Mouse (Mus musculus) gastrocnemius, postnatal 36 days (tissue): ENCODE measurements around the gene Prss32. TPM values are rescaled to one million over a fixed set of nuclear protein-coding genes. Genes with fewer than 3 reads are reported as not detected.

Experiments used
- DNase-seq, 2 experiments: peaks; one replicate each; pipeline ENCODE4 v3.0.0; 2022
- intact Hi-C: fragments of 180-260 bp; cut with DNase I; formaldehyde crosslinking; loops from one replicate; pipeline ENCODE4 v1.15.1; 2025
- long read RNA-seq, 2 experiments: library from polyadenylated mRNA; stranded (forward); transcript quantifications; one replicate each; pipeline ENCODE4 v2.0.0; 2021
- total RNA-seq, 2 experiments: library from RNA; stranded (reverse); gene quantifications; 2 replicates each; pipeline ENCODE4 v1.2.3; 2021

Gene Prss32
- total RNA-seq, result not detected
- long read RNA-seq, experiment 1, result 0 reads
- long read RNA-seq, experiment 2, result 0 reads

DNA sequence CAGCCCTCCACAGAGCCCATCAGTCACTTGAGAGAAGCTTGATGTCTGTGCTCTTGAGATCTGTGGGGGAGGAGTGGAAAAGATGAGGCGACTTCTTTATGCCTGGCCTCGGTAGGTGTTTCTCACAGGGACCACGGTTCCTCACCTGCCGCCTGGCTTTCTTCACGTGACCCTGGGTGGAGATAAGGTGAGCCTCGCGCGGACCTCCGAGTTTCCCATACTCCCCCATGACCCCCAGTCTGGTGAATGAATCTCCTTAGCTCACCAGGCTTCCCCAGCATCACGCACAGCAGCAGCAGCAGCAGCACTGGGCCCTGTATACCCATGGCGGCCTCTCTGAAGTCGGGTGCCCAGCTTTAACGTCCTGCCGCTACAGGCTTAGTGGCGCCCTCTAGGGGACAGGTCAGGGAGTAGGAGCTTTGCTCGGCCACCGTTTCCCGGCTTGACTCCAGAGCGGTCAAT lies at the start of gene Prss32, which contains the start of gene Prss41:
Gene Prss32 (plus strand): TSS at position 44 of the 462 bp plus-strand sequence.
Gene Prss41 (minus strand): TSS at position 361 of the 462 bp plus-strand sequence.
- intact Hi-C loops, result loop anchor here (2.0 kb wide), 1 partner anchor 69 kb away; no protein-coding TSS in a partner anchor
- DNase-seq, result peak; percentile 25 to 38

DNA sequence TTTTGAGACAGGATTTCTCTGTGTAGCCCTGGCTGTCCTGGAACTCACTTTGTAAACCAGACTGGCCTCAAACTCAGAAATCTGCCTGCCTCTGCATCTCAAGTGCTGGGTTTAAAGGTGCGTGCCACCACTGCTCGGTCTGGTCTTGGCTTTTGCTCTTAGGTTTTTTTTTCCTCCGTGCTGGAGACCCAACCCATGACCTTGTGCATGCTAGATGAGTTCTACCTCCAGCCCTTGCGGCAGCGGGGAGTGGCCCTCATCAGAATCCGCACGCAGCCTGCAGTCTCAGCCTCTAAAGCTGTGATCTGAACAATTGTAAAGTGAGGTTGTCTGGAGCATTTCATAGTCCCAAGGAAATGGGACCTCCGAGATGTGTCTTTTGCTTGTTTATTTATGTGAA lies 48.3 kb upstream of the Prss32 start:
- intact Hi-C loops, result loop anchor here (5.0 kb wide), 2 partner anchors 37 to 53 kb away; partner anchors contain the start of gene Paqr4
- no peak for DNase-seq

DNA sequence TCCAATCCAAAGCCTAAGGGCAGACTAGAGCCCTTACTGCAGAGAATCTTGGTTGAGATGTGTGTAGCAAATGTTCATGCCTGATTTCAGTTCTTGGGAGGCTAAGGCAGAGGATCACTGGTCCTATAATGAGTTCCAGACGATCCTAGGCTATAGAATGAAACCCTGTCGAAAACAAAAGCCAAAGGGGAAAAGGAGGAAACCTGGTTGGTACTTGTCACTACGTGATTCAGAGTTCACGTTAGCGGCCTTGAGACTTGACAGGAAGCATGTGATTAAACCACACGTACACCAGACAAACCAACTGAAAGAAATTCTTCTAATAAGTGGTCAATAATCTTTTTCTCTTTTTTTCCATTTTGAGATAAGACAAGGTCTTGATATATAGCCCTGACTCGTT lies 46.3 kb upstream of the Prss32 start:
- intact Hi-C loops, result loop anchor here (5.0 kb wide), 2 partner anchors 35 to 55 kb away; partner anchors contain the start of gene Paqr4
- no peak for DNase-seq

DNA sequence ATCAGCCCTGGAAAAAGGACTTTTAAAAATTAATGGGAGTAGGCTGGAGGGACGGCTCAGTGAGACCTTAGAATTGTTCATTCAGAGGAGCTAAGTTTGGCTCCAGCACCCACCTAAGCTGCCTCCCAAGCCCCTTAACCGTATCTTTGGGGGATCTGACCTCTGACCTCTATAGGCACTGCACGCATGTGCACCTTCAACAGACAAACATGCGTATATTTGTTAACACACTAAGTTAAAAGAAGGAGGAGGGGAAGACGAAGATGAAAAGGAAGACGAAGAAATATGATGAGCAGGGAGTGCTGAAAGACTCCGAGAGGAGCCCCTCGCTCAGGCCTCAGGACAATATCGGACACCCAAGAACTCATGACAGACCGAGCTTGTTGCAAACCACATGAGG lies 42.0 kb upstream of the Prss32 start:
- intact Hi-C loops, result no loop called here
- DNase-seq, result no peak

DNA sequence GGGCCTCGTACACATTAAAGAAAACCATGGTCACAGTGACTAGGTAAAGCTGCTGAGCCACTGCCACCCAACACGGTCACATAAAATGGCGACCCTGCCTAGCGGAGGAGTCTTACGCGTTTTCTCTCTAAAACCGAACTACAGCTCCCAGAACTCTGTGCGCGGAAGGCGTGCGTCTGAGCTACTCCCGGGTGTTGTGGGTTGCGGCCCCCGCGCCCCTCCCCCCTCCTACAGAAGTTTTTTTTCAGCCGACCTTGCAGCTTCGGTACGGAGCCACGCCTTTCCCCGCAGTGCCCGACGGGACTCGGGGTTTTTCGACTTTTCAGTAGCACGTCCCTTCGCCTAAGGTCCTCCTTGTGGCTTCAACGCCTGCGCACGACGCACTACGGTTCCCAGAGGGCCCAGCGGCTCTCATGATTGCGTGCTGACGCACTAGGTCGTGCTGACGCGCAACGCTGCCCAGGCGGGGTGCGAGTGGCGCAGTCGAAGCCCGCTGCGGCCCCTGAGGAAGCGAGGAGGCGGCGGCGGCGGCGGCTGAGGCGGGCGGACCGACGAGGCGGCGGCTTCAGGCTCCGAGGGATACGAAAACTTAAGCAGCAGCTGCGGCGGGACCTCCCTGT lies 40.8 kb upstream of the Prss32 start:
- intact Hi-C loops, result no loop called here
- peak; percentile 93 to 95 for DNase-seq

DNA sequence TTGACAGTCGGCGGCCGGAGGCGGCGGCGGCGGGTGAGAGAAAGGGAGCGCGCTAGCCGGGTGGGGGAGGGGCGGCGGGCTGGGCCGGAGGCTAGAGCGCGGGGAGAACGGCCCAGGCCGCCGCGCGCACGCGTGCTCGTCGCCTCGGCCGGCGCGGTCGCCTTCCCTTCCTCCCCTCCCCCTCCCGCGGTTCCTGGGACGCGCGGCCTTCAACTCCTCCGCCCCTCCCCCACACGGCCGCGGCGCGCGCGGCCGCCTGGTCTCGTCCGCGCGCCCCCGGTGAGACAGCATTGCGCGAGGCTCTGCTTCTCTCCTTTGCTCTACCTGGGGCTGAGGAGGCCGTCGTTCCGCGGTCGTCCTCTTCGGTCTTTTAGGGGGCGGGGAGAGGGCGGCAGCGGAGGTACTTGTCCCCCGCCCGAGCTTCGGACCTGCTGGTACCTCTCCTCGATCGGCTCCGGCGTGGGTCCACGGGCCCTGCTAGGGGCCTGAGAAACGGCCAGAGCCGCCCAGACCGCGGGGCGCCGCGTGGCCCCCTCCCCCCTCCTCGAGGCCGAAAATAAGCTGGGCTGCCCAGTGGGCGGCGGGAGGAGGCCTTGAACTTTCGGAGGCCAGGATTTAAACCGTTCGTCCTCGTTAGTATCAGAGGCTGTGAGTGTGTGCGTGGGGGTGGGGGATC lies 40.2 kb upstream of the Prss32 start:
- DNase-seq, result peak; percentile 59 to 67
- intact Hi-C loops, result loop anchor here (2.0 kb wide), 1 partner anchor 19 kb away; no protein-coding TSS in a partner anchor

DNA sequence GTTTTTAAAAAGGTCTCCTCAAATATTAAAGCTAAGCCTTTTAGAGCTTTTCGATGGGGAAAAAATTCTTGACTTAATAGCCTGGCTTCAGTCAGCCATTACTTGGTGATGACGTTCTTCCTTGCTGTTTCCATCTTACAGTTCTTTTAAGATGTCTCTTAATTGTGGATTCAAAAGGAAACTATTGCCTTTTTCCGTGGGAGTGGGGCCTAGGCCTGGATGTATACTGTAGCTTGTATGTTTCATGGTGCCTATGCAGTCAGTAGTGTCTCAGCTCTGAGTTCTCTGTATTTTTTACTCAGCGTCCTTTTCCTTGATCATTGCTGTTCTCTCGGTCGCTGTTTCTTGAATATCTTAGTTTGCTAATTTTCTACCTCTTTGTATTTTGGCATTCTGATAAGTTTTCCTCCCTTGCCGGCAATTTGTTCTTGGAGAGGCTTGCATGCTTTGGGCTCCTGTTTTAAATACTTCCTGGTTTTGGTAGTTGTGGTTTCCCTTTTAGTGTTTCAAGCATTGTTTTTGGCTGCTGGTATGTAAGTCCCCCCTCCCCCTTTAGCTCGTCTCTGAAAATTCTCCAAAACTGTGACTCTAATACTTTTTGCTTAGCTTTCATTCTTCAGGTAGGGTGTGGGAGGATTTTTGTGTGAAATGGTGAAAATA lies 39.1 kb upstream of the Prss32 start:
- DNase-seq, result no peak
- intact Hi-C loops, result loop anchor here (2.0 kb wide), 1 partner anchor 18 kb away; no protein-coding TSS in a partner anchor

DNA sequence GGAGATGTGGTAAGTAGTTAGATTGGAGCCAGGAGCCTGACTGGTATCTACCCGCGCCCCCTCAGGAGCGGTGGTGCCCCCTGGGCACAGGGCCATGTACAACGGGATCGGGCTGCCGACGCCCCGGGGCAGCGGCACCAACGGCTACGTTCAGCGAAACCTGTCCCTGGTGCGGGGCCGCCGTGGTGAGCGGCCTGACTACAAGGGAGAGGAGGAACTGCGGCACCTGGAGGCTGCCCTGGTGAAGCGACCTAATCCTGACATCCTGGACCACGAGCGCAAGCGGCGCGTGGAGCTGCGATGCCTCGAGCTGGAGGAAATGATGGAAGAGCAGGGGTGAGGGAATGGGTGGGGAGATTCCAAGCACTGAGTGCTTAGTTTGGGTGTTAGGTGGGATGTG lies 36.8 kb upstream of the Prss32 start:
- DNase-seq, result no peak

DNA sequence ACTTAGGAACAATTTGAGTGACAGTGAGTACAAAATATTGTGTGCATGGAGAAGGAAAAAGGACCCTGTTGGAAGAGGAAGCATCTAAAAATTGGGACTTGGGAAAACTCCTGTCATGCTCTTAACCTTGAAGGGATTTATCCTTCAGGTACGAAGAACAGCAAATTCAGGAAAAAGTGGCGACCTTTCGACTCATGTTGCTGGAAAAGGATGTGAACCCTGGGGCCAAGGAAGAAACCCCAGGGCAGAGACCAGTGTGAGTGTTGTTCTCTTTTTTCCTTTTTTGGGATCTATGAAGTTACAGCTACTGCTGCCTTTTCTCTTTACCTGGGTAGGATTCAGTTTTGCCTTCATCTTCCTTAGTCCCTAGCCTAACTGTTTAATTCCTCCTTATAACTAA lies 35.7 kb upstream of the Prss32 start:
- intact Hi-C loops, result no loop called here
- no peak for DNase-seq

More for the DNA sequence above, 36.8 kb upstream of the Prss32 start:
- intact Hi-C loops, result no loop called here

DNA sequence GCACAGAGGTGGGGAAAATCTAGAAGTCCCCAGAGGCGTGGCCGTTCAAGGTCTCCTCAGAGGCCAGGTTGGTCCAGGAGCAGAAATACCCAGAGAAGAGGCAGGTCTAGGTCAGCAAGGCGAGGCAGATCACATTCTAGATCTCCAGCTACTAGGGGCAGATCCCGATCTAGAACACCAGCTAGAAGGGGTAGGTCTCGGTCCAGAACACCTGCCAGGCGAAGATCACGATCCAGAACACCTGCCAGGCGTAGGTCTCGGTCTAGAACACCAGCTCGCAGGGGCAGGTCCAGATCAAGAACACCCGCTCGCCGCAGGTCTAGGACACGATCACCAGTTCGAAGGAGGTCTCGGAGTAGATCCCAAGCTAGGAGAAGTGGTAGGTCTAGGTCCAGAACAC lies 28.0 kb upstream of the Prss32 start:
- no peak for DNase-seq
- intact Hi-C loops, result no loop called here

DNA sequence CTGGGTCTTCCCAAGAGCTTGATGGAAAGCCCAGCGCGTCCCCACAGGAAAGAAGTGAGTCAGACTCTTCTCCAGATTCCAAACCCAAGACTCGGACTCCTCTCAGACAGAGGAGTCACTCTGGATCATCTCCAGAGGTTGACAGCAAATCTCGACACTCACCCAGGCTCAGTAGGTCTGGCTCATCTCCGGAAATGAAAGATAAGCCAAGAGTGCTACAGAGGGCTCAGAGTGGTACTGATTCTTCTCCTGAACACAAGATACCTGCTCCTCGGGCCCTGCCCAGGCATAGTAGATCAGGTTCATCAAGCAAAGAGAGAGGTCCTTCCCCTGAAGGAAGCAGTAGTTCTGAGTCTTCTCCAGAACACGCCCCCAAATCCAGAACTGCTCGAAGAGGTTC lies 25.1 kb upstream of the Prss32 start:
- intact Hi-C loops, result no loop called here
- no peak for DNase-seq

DNA sequence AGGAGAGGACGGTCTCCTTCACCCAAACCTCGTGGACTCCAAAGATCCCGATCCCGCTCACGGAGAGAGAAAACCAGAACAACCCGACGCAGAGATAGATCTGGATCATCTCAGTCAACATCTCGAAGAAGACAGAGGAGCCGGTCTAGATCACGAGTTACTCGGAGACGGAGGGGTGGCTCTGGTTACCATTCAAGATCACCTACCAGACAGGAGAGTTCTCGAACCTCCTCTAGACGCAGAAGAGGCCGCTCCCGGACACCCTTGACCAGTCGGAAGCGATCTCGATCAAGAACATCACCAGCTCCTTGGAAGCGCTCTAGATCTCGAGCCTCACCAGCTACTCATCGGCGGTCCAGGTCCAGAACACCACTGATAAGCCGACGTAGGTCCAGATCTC lies 24.4 kb upstream of the Prss32 start:
- no peak for DNase-seq

DNA sequence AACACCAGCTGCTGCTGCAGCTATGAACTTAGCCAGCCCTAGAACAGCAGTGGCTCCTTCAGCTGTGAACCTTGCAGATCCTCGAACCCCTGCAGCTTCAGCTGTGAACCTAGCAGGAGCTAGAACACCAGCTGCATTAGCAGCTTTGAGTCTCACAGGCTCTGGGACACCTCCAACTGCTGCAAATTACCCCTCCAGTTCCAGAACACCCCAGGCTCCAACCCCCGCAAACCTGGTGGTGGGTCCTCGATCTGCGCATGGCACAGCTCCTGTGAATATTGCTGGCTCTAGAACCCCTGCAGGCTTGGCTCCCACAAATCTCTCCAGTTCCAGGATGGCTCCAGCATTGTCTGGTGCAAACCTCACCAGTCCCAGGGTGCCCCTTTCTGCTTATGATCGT lies 22.9 kb upstream of the Prss32 start:
- intact Hi-C loops, result no loop called here
- DNase-seq, result no peak

More for the DNA sequence above, 24.4 kb upstream of the Prss32 start:
- intact Hi-C loops, result no loop called here

DNA sequence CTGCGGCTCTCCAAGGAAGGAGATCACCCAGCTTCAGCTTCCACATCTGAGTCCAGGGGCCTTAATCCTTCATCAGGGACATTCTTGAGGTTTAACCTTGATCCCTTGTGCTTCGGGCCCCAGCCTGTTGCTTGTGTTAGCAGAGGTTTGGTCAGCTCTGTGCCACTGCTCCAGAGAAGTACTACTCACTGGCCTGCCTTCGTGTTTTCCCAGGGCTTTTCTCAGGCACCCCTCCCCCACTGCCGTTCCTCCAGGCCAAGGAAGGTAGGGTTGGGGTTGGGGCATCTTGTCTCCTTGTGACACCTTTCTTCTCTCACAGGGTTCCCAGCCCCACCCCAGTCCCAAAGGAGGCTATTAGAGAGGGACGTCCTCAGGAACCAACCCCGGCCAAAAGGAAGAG lies 21.6 kb upstream of the Prss32 start:
- intact Hi-C loops, result loop anchor here (2.0 kb wide), 1 partner anchor 17 kb away; no protein-coding TSS in a partner anchor
- DNase-seq, result no peak

DNA sequence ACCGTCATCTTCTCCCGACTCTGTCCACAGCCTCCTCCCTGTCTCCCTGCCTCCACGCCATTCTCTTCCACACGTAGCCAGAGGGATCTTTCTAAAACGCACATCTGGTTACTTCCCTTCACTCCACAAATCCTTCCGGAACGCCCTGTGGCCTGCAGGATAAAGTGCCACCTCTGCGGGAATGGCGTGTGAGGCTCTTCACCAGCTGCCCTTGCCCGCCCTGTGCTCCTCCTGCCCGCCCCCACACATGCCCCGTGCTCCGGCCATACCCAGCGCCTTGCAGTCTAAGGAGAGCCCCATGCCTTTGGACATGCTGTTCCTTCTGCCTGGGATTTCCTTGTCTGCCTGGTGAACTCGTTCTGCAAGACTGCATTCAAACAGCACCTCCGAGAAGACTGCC lies 20.6 kb upstream of the Prss32 start:
- no peak for DNase-seq
- intact Hi-C loops, result loop anchor here (2.0 kb wide), 1 partner anchor 18 kb away; no protein-coding TSS in a partner anchor

DNA sequence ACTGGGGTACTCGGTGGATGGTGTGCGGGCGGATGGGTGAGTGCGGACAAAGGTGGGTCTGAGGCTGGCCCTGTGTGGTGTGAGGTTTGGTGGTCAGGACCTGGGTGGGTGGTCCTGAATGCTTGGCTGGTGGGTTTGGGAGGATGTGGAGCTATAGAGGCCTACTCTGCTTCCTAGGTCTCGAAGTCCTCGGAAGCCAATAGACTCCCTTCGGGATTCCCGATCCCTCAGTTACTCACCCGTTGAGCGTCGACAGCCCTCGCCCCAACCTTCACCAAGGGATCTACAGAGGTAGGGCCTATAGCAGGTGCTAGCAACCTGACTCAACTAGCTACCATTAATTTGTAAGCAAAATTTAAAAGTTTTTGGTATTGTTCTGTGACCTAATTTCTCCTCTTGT lies 20.0 kb upstream of the Prss32 start:
- no peak for DNase-seq
- intact Hi-C loops, result loop anchor here (2.0 kb wide), 1 partner anchor 19 kb away; no protein-coding TSS in a partner anchor

DNA sequence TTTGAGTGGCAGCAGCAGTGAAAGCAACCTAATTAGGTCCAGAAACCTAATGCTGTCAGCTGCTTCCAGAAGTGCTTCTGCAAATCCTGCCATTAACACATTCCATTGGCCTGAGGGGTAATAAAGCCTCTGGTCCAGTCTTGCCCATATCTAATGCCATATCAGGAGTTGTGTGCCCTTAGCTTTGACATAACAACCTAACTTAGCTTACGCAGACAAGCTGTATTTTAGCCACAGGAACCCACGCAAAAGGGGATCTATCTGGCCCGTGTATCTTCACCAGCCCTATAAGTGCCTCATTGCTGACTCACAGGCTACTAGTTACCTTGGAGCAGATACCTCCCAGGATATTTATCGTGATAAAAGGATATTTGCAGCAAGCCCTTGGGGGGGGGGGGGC lies 18.1 kb upstream of the Prss32 start:
- intact Hi-C loops, result no loop called here
- DNase-seq, result no peak

DNA sequence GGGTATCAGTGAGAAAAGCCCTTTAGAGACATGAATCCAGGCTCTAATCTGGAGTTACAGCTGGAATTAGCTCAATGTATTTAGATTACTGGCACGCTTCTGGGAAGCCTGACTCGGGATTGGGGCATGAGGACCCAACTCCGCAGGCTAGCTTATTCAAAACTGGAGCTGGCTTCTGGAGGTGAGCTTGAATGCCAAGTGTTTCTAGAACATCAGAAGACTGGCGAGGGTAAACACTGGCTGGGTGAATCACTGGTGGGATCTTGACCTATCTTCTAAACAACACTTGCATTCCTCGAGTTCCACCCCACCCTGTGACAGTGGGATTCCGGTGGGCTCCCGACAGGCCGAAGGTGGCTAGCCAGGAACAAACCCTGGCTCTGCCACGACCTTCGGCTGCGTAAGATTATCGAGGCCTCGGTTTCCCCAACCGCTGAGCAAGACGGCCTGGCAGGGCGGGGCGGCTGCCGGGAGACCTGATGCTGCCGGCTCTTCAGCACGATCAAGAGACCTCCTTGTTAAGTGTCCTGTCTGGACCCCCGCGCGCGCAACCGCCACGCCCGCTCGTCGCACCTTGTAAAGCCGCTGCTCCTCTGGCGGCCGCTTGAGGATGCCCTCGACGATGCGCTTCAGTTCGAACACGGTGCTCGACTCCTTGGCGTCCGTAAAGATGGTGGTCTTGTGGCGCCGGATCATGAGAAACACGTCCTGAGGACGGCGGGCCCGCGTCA lies 15.2 kb upstream of the Prss32 start:
- DNase-seq, result peak in 1 of 2 experiments; percentile 65
- intact Hi-C loops, result no loop called here

DNA sequence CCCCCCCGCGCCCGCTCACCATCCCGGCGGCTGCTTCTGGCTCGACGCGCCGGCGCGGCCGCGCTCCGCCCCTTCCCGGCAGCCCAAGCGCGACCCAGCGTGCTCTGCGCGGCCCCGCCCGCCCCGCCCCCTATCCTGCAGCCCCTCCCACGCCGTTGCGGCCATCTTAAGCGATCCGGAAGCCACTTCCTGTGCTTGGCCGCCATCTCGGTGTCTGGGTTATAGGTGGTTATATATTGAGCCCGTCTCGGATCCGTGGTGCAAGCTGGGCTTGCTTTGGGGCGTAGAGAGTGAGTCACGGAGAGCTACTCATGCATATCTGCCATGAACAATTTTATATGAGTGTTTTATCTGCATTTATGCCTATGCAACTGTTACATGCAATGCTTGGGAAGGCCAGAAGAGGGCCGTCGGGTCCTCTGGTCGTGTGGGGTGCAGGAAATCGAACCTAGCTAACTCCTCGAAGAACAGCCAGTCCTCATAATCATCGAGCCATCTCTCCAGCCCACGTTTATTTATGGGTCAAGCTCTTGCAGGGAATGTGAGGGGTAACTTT lies 14.5 kb upstream of the Prss32 start, which contains the start of gene Elob:
Gene Elob (minus strand): TSS at position 73 of the 556 bp plus-strand sequence.
- peak; percentile 76 to 78 for DNase-seq
- intact Hi-C loops, result no loop called here

DNA sequence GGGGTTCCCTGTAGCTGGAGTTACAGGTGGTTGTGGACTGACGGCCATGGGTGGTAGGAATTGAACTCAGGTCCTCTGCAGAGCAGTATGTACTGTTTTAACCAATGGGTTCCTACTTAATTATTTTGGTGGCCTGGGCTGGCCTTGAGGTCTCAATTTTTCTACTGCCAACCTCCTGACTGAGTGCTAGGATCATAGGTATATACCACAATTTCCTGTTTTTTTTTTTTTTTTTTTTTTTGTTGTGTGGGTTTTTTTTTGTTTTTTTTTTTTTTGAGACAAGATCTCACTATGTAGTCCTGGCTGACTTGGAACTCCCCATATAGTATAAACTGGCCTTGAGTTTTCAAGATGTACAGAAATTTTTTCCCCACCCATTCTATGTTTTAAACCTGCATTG lies 12.5 kb upstream of the Prss32 start:
- no peak for DNase-seq
- intact Hi-C loops, result loop anchor here (5.0 kb wide), 1 partner anchor 34 kb away; no protein-coding TSS in a partner anchor
